Mouse (Mus musculus) frontal cortex, adult (tissue): ENCODE data around the gene Cmtm4.
A peak's percentile ranks its signal among the peaks of the same experiment; 100 is the strongest.

ENCODE experiments used
- ATAC-seq: cut with Nextera tagmentation; 2 replicates; pipeline ENCODE4 v1.9.2; 2017; ENCODE audit warnings: mild to moderate bottlenecking, moderate library complexity, mixed read lengths; ENCODE audit not compliant: low TSS enrichment

Cmtm4 gene

GRCm38 (mm10) chr8:104374864-104375846, 20.5 kb downstream of the Cmtm4 start:
- ATAC-seq: no peak

- ATAC-seq: no peak
Observed at GRCm38 (mm10) chr8:104374269-104374668, 21.3 kb downstream of the Cmtm4 start.

DNA sequence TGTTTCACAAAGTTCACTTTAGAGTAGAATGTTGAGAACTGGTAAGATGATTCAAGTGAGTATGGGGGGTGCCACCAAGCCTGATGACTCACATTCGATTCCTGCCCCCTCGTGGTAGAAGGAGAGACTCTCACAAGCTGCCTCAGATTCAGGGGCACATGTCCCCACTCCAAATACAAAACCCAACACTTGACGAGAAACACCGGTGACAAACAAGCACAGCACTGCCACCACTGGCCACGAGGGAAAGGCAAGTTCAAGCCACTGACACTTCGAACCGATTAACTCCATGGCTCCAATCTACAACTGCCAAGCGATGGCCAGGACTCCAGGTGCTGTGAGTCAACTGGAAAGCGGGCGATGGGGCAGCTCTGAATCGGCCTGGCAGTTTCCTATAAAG, 21.8 kb downstream of the Cmtm4 start:
- ATAC-seq: no peak

DNA sequence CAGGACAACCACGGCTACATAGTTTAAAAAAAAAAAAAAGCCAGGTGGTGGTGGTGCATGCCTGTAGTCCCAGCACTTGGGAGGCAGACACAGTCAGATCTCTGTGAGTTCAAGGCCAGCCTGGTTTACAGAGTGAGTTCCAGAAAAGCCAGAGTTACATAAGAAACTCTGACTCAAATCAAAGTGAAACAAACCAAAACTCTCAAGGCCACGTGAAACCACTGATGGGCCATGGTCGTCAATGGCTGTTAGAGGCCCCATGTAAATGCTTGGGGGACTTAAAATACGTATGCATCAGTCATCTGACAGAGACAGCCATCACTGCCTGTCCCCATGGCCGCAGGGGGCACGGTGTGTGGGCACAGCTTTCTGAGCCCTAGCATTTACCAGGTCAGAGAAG, 24.5 kb downstream of the Cmtm4 start:
- no peak for ATAC-seq

DNA sequence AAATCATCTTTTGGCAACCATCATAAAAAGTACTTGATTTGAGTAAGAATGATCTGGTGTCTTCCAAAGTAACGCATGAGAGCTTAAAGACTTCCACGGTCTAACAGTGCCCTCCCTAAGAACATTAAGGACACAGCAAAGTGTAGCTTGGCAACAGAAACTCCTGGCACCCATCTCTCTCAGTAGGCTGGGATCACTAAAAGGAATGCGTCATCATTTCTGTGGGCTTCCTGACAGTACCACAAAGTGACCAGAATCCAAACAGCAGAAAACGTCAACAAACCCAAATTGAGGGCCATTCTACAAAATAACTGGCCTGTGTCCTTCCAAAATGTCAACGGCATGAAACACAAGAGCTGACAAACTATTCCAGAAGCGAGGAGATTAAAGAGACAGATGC, 25.5 kb downstream of the Cmtm4 start:
- peak; percentile 76 for ATAC-seq

- ATAC-seq: peak; percentile 62
Observed at GRCm38 (mm10) chr8:104369591-104369990, 26.0 kb downstream of the Cmtm4 start.

GRCm38 (mm10) chr8:104367398-104367797, 28.2 kb downstream of the Cmtm4 start:
- no peak for ATAC-seq

DNA sequence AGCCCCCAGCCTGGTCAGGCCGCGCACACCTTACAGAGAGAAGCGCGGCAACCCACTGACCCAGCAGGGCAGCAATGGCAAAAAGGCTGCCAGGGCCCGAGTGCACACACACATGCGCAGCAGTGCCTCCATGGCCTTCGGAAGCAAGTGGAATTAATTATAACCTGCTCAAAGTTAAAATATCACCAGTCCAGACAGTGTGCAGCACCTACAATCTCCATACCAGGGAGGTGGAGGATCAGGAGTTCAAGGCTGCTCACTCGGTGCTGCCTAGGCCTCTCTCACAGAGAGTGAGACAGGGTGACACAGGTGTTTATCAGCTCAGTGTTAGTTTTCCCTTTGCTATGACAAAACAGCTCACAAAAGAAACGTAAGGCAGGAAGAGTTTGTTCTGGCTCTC, 29.9 kb downstream of the Cmtm4 start:
- no peak for ATAC-seq

GRCm38 (mm10) chr8:104359778-104360456, 35.7 kb downstream of the Cmtm4 start:
- ATAC-seq: no peak

DNA sequence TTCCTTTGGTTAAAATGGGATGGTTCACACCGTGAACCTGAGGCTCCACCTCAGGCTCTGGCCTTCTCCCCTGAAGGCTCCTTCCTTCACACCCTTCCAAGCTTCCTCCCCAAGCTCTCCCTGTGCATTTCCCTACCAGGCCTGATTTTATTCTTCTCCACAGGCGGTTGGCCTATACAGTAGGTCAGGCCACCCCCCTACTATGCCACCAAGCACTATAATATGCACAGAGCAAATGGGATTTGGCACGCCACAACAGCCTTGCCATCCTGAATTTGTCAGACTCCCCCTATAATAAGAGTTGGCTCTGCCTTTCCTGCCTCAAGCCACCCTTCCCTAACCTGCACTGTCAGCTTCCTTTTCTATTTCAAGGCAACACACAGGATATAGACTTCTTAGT, 37.0 kb downstream of the Cmtm4 start:
- ATAC-seq: no peak

DNA sequence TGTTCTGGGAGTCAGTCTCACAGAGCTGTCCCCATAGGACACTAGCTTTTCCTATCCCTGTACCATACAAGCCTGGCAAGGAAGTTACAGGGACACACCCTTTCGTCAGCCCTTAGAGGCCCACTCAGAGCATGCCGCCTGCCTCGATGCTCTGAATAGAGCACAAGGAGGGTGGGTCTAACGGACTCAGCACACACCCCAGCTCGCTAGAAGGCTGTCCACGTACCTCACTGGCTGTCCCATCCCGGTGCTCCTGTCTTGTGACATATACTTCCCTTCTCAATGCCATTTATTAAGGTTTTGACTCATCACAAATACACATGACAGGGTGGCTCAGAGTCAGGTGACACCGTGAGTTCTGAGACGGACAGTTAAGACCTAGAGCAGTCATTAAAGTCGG, 41.1 kb downstream of the Cmtm4 start:
- no peak for ATAC-seq

- peak; percentile 64; the same call in 1 of the 2 replicates for ATAC-seq
Observed at GRCm38 (mm10) chr8:104353186-104353585, 42.4 kb downstream of the Cmtm4 start.

DNA sequence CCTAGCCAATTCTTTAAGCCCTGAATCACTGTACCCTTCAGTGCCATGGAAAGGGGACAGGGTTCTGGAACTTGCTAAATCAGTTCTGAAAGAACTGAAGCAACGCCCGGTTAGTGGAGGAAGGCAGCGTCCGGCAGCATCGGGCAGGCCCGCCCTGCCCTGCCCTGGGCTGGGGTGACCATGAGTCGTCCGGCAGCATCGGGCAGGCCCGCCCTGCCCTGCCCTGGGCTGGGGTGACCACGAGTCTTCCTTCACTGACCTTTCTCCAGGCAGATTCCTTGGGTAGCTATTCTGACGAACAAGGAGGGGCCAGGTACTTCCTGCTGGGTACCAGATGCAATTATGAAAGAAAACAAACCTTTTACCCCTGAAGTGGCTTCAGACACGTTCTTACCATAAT, 45.6 kb downstream of the Cmtm4 start:
- ATAC-seq: no peak

DNA sequence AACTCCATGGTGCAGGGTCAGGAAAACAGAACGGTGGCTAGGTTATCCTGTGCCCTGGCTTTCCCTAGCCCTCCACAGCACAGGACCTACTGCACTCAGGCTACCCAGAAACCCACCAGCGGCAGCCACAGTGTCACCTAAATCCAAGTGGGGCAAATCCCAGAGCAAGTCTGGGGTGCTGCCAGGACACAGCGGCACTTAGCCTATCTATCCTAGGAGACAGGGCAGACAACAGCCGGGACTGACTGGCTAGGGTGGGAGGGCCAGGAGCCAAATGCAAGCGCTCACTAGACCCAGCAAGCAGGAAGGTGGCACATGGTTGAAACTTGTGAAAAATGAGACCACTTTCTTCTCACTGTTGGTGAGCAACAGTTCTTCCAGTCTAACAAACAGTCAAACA, 46.6 kb downstream of the Cmtm4 start:
- ATAC-seq: no peak

DNA sequence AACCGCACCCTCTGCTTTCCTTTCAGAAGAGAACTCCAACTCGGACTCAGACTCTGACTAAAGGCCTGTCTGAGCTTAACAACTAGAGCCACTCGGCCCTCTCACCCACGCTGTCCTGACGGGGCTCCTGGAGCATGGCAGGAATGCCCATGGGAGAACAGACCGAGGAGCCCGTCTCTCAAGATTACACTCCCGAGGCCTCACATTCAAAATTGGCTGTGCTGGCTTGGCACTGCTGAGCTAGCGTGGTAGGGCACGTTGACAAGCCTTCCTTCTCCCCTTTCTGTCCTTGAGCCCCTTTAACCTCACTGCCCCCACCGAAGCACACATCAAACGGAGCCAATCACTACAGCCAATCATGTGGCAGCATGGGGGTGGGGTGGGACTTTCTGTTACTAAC, 48.9 kb downstream of the Cmtm4 start:
- no peak for ATAC-seq

GRCm38 (mm10) chr8:104344622-104345021, 51.0 kb downstream of the Cmtm4 start:
- no peak for ATAC-seq

- ATAC-seq: peak; percentile 80
Observed at GRCm38 (mm10) chr8:104343957-104344356, 51.6 kb downstream of the Cmtm4 start.

DNA sequence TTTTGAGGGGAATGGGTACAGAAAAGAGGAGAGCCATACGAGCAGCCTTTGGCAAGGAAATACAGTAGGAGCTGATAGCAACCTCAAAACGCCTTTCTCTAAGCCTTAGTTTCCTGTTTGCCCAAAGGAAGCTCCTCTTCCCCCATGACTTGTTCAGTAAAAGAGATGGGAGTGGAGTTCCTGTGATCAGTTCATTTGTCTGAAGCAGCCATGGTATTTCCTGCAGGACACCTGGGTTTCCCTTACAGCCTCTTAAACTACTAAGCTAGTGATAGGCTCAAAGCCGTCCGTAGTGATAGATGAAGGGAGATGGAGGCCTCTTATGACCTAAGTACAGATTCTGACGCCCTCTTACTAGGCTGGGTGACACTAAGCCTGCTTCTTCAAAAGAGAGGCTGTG, 53.2 kb downstream of the Cmtm4 start:
- no peak for ATAC-seq

GRCm38 (mm10) chr8:104341678-104342077, 53.9 kb downstream of the Cmtm4 start:
- ATAC-seq: no peak

DNA sequence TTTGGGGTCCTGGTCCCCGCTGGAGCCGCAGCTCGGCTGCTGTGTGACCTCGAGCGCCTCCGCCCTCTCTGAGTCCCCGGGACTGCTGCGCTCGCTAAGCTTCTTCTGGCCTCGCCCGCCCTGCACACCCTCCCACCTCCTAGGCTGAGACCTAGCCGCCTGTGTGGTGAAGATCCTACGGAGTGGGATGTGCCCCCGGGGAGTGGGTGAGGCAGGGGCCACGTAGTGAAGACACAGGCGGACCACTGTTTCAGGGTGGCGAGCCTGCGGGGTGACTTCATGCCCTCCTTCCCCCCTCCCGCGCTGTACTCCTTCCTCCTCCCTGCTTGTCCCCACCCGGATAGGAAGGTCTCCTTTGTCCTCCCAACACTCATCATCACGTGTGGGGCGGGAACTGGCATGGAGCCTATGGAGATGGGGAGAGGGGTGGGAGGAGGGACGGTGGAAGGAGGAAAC, 54.5 kb downstream of the Cmtm4 start:
- ATAC-seq: peak; percentile 29; the same call in 1 of the 2 replicates

GRCm38 (mm10) chr8:104340233-104341105, 55.1 kb downstream of the Cmtm4 start:
- ATAC-seq: peak; percentile 53

GRCm38 (mm10) chr8:104339983-104340232, 55.7 kb downstream of the Cmtm4 start:
- ATAC-seq: no peak
